In the genomic region with DNA sequence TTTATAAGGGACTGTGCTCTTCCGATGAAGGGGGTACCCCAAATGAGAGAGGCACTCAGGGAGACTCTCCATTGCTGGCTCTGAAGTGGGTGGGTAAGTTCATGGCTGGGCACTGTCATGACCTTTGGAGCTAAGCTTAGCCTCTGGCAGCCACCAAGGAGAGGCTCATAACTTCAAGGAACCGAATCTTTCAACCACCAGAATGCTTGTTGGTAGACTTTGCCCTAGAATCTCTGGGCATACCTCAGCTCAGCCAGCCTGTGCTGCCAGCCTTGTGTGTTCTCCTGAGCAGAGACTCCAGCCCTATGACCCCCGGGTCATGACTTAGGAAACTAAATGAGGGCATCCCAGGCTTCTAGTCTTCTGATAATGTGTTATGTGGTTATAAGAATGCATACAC, we compare ENCODE assay signal across 13 mouse cellular contexts. TPM values are rescaled to one million over a fixed set of nuclear protein-coding genes. Genes with fewer than 3 reads are reported as not detected.
DNase-seq lines count a peak whose midpoint lies in the region; ATAC-seq lines count a peak whose summit lies in the region.
"Had no signal": no experiment of that assay in that cellular context is flagged by ENCODE, and none has a peak within 500 bp of the region (broad histone marks: within the 10 kb centered on the region; RNA-seq: fewer than 3 reads in every experiment).

No protein-coding gene starts in this region.

- peak overlapping the region; percentile 16; the same call in 1 of the 2 replicates for H3K27ac ChIP-seq in embryonic facial prominence, embryonic 13.5 days
- no peak overlapping the region for H3K27ac ChIP-seq in embryonic facial prominence, embryonic 10.5 days (replicated peaks)
- peak overlapping the region; percentile 42; the same call in 1 of the 2 replicates for H3K27ac ChIP-seq in midbrain, embryonic 10.5 days (replicated peaks)
- H3K27ac ChIP-seq in midbrain, embryonic 15.5 days, result no peak overlapping the region
- H3K27ac ChIP-seq in stomach, embryonic 15.5 days, result peak overlapping the region; percentile 51; the same call in 1 of the 2 replicates

- no peak overlapping the region for H3K4me2 ChIP-seq in embryonic facial prominence, embryonic 13.5 days
- no peak overlapping the region for H3K4me2 ChIP-seq in midbrain, embryonic 15.5 days
- no peak overlapping the region for H3K4me2 ChIP-seq in stomach, embryonic 15.5 days
- H3K4me2 ChIP-seq: liver, embryonic 11.5 days had no signal

- no peak overlapping the region for H3K4me3 ChIP-seq in embryonic facial prominence, embryonic 13.5 days
- H3K4me3 ChIP-seq in embryonic facial prominence, embryonic 10.5 days, result no peak overlapping the region
- H3K4me3 ChIP-seq in midbrain, embryonic 10.5 days, result no peak overlapping the region
- H3K4me3 ChIP-seq in midbrain, embryonic 15.5 days, result no peak overlapping the region
- H3K4me3 ChIP-seq in stomach, embryonic 15.5 days (replicated peaks), result no peak overlapping the region
- H3K4me3 ChIP-seq: neural tube, embryonic 12.5 days had no signal

- H3K27me3 ChIP-seq in embryonic facial prominence, embryonic 13.5 days, result no peaks in the 10 kb centered on the region
- no peaks in the 10 kb centered on the region for H3K27me3 ChIP-seq in embryonic facial prominence, embryonic 10.5 days (replicated peaks; ENCODE audit: low read depth, poor library complexity, severe bottlenecking)
- H3K27me3 ChIP-seq in midbrain, embryonic 10.5 days (ENCODE audit: low read depth, poor library complexity, severe bottlenecking), result no peaks in the 10 kb centered on the region
- no peaks in the 10 kb centered on the region for H3K27me3 ChIP-seq in midbrain, embryonic 15.5 days (replicated peaks)
- no peaks in the 10 kb centered on the region for H3K27me3 ChIP-seq in stomach, embryonic 15.5 days (replicated peaks)
- H3K27me3 ChIP-seq: neural tube, embryonic 12.5 days had no signal

- no peak overlapping the region for H3K9ac ChIP-seq in embryonic facial prominence, embryonic 13.5 days
- no peak overlapping the region for H3K9ac ChIP-seq in midbrain, embryonic 15.5 days
- no peak overlapping the region for H3K9ac ChIP-seq in stomach, embryonic 15.5 days
- H3K9ac ChIP-seq: neural tube, embryonic 12.5 days had no signal

- H3K4me1 ChIP-seq in embryonic facial prominence, embryonic 13.5 days, result peaks cover 96% of the 10 kb centered on the region
- H3K4me1 ChIP-seq in embryonic facial prominence, embryonic 10.5 days, result peaks cover 100% of the 10 kb centered on the region
- peaks cover 100% of the 10 kb centered on the region for H3K4me1 ChIP-seq in midbrain, embryonic 10.5 days
- H3K4me1 ChIP-seq in midbrain, embryonic 15.5 days, result peaks cover 62% of the 10 kb centered on the region
- H3K4me1 ChIP-seq in stomach, embryonic 15.5 days, result peaks cover 80% of the 10 kb centered on the region

- no peaks in the 10 kb centered on the region for H3K36me3 ChIP-seq in embryonic facial prominence, embryonic 13.5 days
- H3K36me3 ChIP-seq in embryonic facial prominence, embryonic 10.5 days (replicated peaks), result no peaks in the 10 kb centered on the region; the same call in 1 of the 2 replicates
- no peaks in the 10 kb centered on the region for H3K36me3 ChIP-seq in midbrain, embryonic 10.5 days
- H3K36me3 ChIP-seq in midbrain, embryonic 15.5 days (replicated peaks), result no peaks in the 10 kb centered on the region
- no peaks in the 10 kb centered on the region for H3K36me3 ChIP-seq in stomach, embryonic 15.5 days
- H3K36me3 ChIP-seq: neural tube, embryonic 12.5 days had no signal

- WGBS in embryonic facial prominence, embryonic 13.5 days, result 71% methylated on average over 3 of the region's 3 CpGs
- 77% methylated on average over 3 of the region's 3 CpGs for WGBS in embryonic facial prominence, embryonic 10.5 days
- 84% methylated on average over 3 of the region's 3 CpGs for WGBS in midbrain, embryonic 10.5 days
- WGBS in midbrain, embryonic 15.5 days, result 79% methylated on average over 3 of the region's 3 CpGs
- 81% methylated on average over 3 of the region's 3 CpGs for WGBS in stomach, embryonic 15.5 days

- H3K9me3 ChIP-seq in embryonic facial prominence, embryonic 13.5 days, result no peaks in the 10 kb centered on the region
- H3K9me3 ChIP-seq in embryonic facial prominence, embryonic 10.5 days, result no peaks in the 10 kb centered on the region
- no peaks in the 10 kb centered on the region for H3K9me3 ChIP-seq in midbrain, embryonic 10.5 days (replicated peaks)
- H3K9me3 ChIP-seq in midbrain, embryonic 15.5 days, result no peaks in the 10 kb centered on the region
- no peaks in the 10 kb centered on the region for H3K9me3 ChIP-seq in stomach, embryonic 15.5 days
- H3K9me3 ChIP-seq: G1E; neural tube, embryonic 12.5 days had no signal

- DNase-seq in embryonic facial prominence, embryonic 10.5 days (ENCODE audit: low spot score), result no peak
- DNase-seq in midbrain, embryonic 10.5 days (ENCODE audit: low spot score), result no peak
- peak; percentile 72 for DNase-seq in kidney, postnatal 14 days
- no peak for DNase-seq in spleen, adult 12 weeks (ENCODE audit: low spot score)
- DNase-seq: right cerebral cortex, postnatal 14 days; thymus, postnatal 25 days had no signal

- ATAC-seq in embryonic facial prominence, embryonic 13.5 days (ENCODE audit: insufficient number of reproducible peaks, insufficient read depth, low FRiP score, low TSS enrichment, low read depth), result no peak
- ATAC-seq in midbrain, embryonic 15.5 days (replicated peaks), result no peak
- ATAC-seq in stomach, embryonic 15.5 days (ENCODE audit: insufficient read depth, low FRiP score, low read depth), result no peak
- ATAC-seq in erythroblast, adult 5-6 weeks (replicated peaks; ENCODE audit: low FRiP score, poor library complexity, severe bottlenecking), result no peak

RNA-seq across cellular contexts. Expression of gene Sept11, which starts 35.5 kb away (rescaled TPM):
- 220 and 238 TPM in 2 replicates for polyA plus RNA-seq in embryonic facial prominence, embryonic 13.5 days (2015; fragmentation: Nextera tagmentation; extraction: Ambion mirVana)
- polyA plus RNA-seq in embryonic facial prominence, embryonic 10.5 days (2016; fragmentation: Nextera tagmentation; extraction: Ambion mirVana), result 294 and 297 TPM in 2 replicates
- 251 and 274 TPM in 2 replicates for polyA plus RNA-seq in midbrain, embryonic 10.5 days (2016; fragmentation: Nextera tagmentation; extraction: Ambion mirVana)
- polyA plus RNA-seq in midbrain, embryonic 15.5 days (2015; fragmentation: Nextera tagmentation; extraction: Ambion mirVana), result 148 TPM in 2 replicates
- 141 and 160 TPM in 2 replicates for polyA plus RNA-seq in stomach, embryonic 15.5 days (2015; fragmentation: Nextera tagmentation; extraction: Ambion mirVana)
- 12.7 and 13.0 TPM in 2 replicates for total RNA-seq in erythroblast, adult 5-6 weeks (2015; ENCODE audit: low replicate concordance)
- total RNA-seq in erythroblast, adult 5-6 weeks (2017; ENCODE audit: low replicate concordance), result 6.1 and 15.5 TPM in 2 replicates

Comparison
In these comparisons a context has a peak if more than half of its experiments do, and no peak if none do; other contexts are left out.
1. H3K27ac ChIP-seq: peak in embryonic facial prominence, embryonic 13.5 days (single experiment), midbrain, embryonic 10.5 days (single experiment) and stomach, embryonic 15.5 days (single experiment); none in embryonic facial prominence, embryonic 10.5 days (single experiment) and midbrain, embryonic 15.5 days (single experiment).